Mouse (Mus musculus) G1E (cell line): ENCODE data around the gene Fam83f. TPM values are rescaled to one million over a fixed set of nuclear protein-coding genes. Genes with fewer than 3 reads are reported as not detected.

Experiments
- ATAC-seq: 2 replicates; pipeline ENCODE4 v1.8.0; 2016; ENCODE audit warnings: mild to moderate bottlenecking; ENCODE audit not compliant: insufficient number of reproducible peaks, poor library complexity, low FRiP score, severe bottlenecking; ENCODE audit errors: extremely low read depth
- DNase-seq: peaks from one replicate; pipeline ENCODE4 v3.0.0; 2012; ENCODE audit warnings: low spot score
- H3K27me3 ChIP-seq: 2 replicates; pipeline ENCODE4 v1.6.1; 2012; ENCODE audit warnings: mild to moderate bottlenecking, low read length, inconsistent platforms; ENCODE audit not compliant: insufficient read depth
- H3K36me3 ChIP-seq: replicated peaks from 2 replicates; pipeline ENCODE3; 2012; ENCODE audit warnings: mild to moderate bottlenecking, inconsistent platforms
- H3K4me1 ChIP-seq: 2 replicates; pipeline ENCODE4 v1.6.1; 2012; ENCODE audit warnings: low read depth, low read length, inconsistent platforms, mixed read lengths; ENCODE audit not compliant: insufficient read depth
- H3K4me3 ChIP-seq: 2 replicates; pipeline ENCODE4 v1.5.1; 2012; ENCODE audit warnings: low read depth, mild to moderate bottlenecking, inconsistent platforms, low read length, moderate library complexity, mixed read lengths
- H3K9me3 ChIP-seq: replicated peaks from 2 replicates; pipeline ENCODE4 v1.6.1; 2012; ENCODE audit warnings: inconsistent platforms
- CTCF ChIP-seq: IDR thresholded peaks from 2 replicates; pipeline ENCODE4 v1.5.1; 2012; ENCODE audit warnings: low read depth, low read length, inconsistent platforms, mixed read lengths
- GATA1 ChIP-seq: IDR thresholded peaks from 2 replicates; pipeline ENCODE4 v1.6.1; 2012; ENCODE audit warnings: borderline replicate concordance, low read length, inconsistent platforms, mixed read lengths
- GATA2 ChIP-seq: IDR thresholded peaks from 2 replicates; pipeline ENCODE4 v1.6.1; 2012; ENCODE audit warnings: low read depth, low read length, inconsistent platforms, borderline replicate concordance
- POLR2AphosphoS5 ChIP-seq: IDR thresholded peaks from 2 replicates; pipeline ENCODE4 v1.6.1; 2012; ENCODE audit warnings: low read depth, low read length, inconsistent platforms; ENCODE audit not compliant: insufficient replicate concordance
- TAL1 ChIP-seq: conservative IDR thresholded peaks from 2 replicates; pipeline ENCODE4 v1.6.1; 2012; ENCODE audit warnings: low read depth, low read length, inconsistent platforms, mixed read lengths
- polyA plus RNA-seq: library from polyadenylated mRNA; stranded (reverse); fragments of >175 nt; gene quantifications from 2 replicates; pipeline ENCODE4 v1.2.3, GENCODE M21; 2012
- total RNA-seq, 2 experiments: library from RNA; stranded (forward) in 1 of 2; stranded (reverse) in 1 of 2; fragments of 200-1000 nt in 1 of 2; fragments of >200 nt in 1 of 2; fragmentation: Nextera tagmentation in 1 of 2; gene quantifications; 2 replicates each; pipeline ENCODE4 v1.2.3; 2014 to 2017

Fam83f gene
- total and polyA plus RNA-seq, 3 experiments, result 0.11 TPM; not detected in 2

DNA sequence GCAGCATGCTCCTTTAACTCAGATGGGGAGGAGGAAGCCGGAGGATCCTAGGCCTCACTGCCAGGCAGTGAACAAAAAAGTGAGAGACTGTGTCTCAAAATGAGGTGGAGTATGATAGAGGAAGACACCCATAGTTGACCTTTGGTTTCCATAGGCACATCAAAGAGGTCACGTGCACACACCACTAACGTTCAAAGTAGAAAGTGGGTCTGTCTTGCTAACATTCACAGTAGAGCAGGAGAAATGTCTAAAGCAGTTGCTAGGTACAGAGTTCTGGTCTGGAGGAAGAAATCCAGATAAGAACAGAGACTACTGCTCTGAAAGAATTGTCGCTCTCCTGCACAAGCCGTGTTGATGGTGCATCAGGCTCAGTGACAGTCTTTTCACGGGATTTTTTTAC lies 50.2 kb downstream of the Fam83f start:
- H3K27me3 ChIP-seq, result peaks cover 3% of the 10 kb centered on the region; the same call in 1 of the 2 replicates
- peaks cover 13% of the 10 kb centered on the region for H3K4me1 ChIP-seq
- no peak overlapping the region for H3K4me3 ChIP-seq
- DNase-seq, result no peak
- no peak for ATAC-seq
- TF ChIP-seq GATA1, result no peak
- TF ChIP-seq POLR2AphosphoS5, result no peak
- TF ChIP-seq GATA2, result no peak
- TF ChIP-seq CTCF, result no peak
- no peak for TF ChIP-seq TAL1
- H3K36me3 ChIP-seq, result peaks cover 7% of the 10 kb centered on the region
- H3K9me3 ChIP-seq, result no peaks in the 10 kb centered on the region

DNA sequence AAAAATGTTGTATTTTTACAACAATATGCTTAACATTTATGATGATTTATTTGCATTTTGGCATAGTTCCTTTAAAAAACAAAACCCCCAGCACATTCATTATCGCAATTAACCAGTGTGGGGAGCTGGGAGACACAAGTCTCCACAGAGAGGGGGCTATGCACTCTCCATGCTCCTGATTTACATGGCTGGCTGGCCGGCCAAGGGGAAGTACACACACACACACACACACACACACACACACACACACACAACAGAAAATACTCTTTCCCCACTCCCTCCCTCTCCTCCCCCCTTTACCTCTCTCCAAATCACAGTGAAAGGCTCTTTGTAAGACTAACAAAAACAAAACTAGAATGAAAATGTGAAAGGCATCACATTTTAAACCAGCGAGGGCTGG lies 50.7 kb downstream of the Fam83f start:
- ATAC-seq (no peak), DNase-seq (no peak)
- H3K27me3 ChIP-seq, result peaks cover 3% of the 10 kb centered on the region; the same call in 1 of the 2 replicates
- H3K36me3 ChIP-seq, result peaks cover 6% of the 10 kb centered on the region
- peaks cover 13% of the 10 kb centered on the region for H3K4me1 ChIP-seq
- no peak for TF ChIP-seq GATA2
- TF ChIP-seq CTCF, result no peak
- no peak for TF ChIP-seq TAL1
- TF ChIP-seq POLR2AphosphoS5, result no peak
- no peak for TF ChIP-seq GATA1
- no peak overlapping the region for H3K4me3 ChIP-seq
- H3K9me3 ChIP-seq, result no peaks in the 10 kb centered on the region

DNA sequence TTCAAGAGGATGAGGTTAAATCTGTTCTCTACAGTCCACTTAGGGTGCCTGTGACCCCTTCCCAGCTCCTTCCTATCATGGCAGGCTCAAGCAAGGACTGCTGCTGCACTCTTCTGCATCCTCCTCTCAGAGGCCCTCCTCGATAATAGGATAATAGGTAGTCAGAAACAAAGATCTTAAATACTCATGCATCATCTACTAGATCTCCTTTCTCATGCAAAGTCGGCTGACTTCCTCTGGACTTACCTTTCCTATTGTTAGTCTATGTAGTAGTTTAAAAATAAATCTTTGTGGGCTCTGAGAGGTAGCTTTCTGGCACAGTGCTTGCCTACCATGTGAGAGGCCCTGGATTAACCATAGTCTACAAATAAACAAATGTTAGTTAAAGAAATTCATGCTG lies 57.8 kb downstream of the Fam83f start:
- Histone ChIP-seq H3K36me3 (no peaks in the 10 kb centered on the region), H3K4me3 (no peak overlapping the region), H3K27me3 (no peaks in the 10 kb centered on the region), H3K4me1 (no peaks in the 10 kb centered on the region), H3K9me3 (no peaks in the 10 kb centered on the region)
- DNase-seq (no peak), ATAC-seq (no peak)
- TF ChIP-seq CTCF (no peak), TAL1 (no peak), GATA2 (no peak), POLR2AphosphoS5 (no peak), GATA1 (no peak)

DNA sequence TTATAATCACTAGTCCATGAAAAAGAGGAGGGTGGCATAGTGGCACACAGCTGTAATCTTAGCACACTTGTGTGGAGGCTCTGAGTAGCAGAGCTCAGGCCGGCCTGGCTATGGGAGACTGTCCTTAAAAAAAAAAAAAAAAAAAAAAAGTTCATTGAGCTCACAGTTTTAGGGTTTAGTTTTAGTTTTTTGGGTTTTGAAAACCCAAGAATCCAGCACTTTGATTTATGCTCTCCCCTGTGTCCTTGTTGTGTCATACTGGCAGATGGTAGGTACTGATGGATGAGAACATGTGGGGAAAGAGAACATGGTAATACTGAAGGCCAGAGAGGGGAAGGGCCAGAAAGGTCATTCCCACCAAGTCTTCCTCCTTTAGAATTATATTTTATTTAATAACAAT lies 59.4 kb downstream of the Fam83f start:
- Histone ChIP-seq H3K36me3 (no peaks in the 10 kb centered on the region), H3K27me3 (no peaks in the 10 kb centered on the region), H3K4me1 (peaks cover 1% of the 10 kb centered on the region; the same call in 1 of the 2 replicates), H3K9me3 (no peaks in the 10 kb centered on the region), H3K4me3 (no peak overlapping the region)
- TF ChIP-seq GATA2 (no peak), TAL1 (no peak), CTCF (no peak), GATA1 (no peak), POLR2AphosphoS5 (no peak)
- ATAC-seq, result no peak
- DNase-seq, result no peak

DNA sequence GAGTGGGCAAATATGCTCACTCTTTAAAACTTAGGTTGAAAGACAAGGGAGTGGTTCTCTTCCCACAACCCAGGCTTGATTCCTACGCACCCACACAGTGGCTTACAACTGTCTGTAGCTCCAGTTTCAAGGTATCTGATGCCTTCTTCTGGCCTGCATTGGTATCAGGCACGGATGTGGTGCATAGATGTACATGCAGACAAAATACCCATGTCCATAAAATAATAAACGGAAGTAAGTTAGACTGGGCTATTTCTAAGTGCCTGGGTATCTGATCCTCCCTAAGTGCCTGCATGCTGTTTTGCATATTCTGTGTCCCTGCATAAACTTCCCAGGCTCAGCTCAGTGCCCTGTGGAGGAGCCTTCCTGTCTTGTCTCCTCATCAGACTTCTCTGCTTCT lies 59.9 kb downstream of the Fam83f start:
- no peaks in the 10 kb centered on the region for H3K36me3 ChIP-seq
- DNase-seq, result no peak
- H3K9me3 ChIP-seq, result no peaks in the 10 kb centered on the region
- H3K4me3 ChIP-seq, result no peak overlapping the region
- TF ChIP-seq TAL1 (no peak), CTCF (no peak), POLR2AphosphoS5 (no peak), GATA2 (no peak), GATA1 (no peak)
- H3K27me3 ChIP-seq, result no peaks in the 10 kb centered on the region
- ATAC-seq, result no peak
- H3K4me1 ChIP-seq, result peaks cover 1% of the 10 kb centered on the region; the same call in 1 of the 2 replicates

DNA sequence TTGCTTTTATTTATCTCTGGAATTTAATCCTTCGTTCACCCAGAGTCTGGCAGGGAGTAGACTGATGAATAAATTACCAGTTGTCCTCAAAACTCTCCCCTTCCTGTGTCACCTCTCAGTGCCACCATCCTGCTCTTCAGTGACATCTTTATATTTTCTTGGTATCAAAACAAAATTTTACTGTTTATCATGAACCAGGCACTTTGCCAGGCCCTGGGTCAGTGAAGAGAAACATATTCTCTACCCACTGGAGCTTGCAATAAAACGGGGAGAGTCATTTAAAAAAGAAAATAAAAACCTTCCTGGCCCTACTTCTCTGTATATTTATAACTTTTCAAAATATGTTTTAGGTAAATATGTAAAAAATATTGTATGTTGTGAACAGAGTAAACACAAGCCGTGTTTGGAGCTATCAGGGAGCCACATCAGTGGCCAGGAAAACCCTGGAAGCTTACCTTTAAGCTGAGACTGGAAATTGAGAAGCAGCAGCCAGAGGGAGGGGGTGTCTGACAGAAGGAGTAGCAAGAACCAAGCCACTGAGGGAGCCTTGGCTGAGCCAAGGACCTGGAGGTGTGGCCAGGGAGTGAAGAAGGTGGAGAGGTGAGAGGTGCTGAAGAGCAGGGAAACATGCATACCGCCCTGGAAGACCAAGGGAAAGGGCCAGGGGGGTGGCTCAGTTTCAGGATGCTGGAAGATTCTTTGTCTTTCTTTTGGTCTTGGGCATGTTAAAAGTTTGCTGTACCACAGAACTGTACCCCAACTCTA lies 60.8 kb downstream of the Fam83f start:
- H3K4me1 ChIP-seq, result peaks cover 9% of the 10 kb centered on the region

More for the DNA sequence above, 60.8 kb downstream of the Fam83f start:
- Histone ChIP-seq H3K36me3 (no peaks in the 10 kb centered on the region), H3K4me3 (no peak overlapping the region), H3K27me3 (no peaks in the 10 kb centered on the region), H3K9me3 (no peaks in the 10 kb centered on the region)
- no peak for TF ChIP-seq GATA1
- no peak for TF ChIP-seq CTCF
- TF ChIP-seq POLR2AphosphoS5, result no peak
- no peak for TF ChIP-seq GATA2
- TF ChIP-seq TAL1, result no peak
- DNase-seq, result no peak
- ATAC-seq, result no peak
